Mouse (Mus musculus) kidney, postnatal 36 days (tissue): ENCODE results near the gene Mrrf.
"Not testable (repeated sequence)": the region's sequence is repeated elsewhere in the genome, so short reads cannot be mapped to it uniquely, and the experiment has no call there.

Experiments
- DNase-seq, 2 experiments: peaks; one replicate each; pipeline ENCODE4 v3.0.0; 2021 to 2022; ENCODE audit warnings: mixed read lengths in 2 of 2

Gene Mrrf

GRCm38 (mm10) chr2:36129051-36129450 is 7.1 kb upstream of the Mrrf start:
- DNase-seq = no peak

GRCm38 (mm10) chr2:36135887-36136286 is 302 bp upstream of the Mrrf start:
- DNase-seq = no peak

GRCm38 (mm10) chr2:36139096-36139495 is 2.9 kb downstream of the Mrrf start:
- no peak for DNase-seq

- DNase-seq = no peak
These were observed 12.7 kb downstream of the Mrrf start for GRCm38 (mm10) chr2:36148876-36149365.

DNA sequence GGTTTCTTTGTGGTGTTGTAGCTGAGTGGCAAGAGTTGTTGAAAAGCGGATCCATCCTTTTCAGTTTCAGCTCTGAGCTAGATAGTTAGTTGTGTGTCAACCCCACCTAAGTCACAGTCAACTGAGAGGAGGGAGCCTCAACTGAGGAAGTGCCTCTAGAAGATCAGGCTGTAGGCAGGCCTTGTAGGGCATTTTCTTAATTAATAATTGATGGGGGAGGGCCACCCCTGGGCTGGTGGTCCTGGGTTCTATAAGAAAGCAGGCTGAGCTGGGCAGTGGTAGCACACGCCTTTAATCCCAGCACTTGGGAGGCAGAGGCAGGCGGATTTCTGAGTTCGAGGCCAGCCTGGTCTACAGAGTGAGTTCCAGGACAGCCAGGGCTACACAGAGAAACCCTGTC is 16.2 kb downstream of the Mrrf start:
- not testable (repeated sequence) for DNase-seq

GRCm38 (mm10) chr2:36157461-36157860 is 21.3 kb downstream of the Mrrf start:
- no peak for DNase-seq

DNA sequence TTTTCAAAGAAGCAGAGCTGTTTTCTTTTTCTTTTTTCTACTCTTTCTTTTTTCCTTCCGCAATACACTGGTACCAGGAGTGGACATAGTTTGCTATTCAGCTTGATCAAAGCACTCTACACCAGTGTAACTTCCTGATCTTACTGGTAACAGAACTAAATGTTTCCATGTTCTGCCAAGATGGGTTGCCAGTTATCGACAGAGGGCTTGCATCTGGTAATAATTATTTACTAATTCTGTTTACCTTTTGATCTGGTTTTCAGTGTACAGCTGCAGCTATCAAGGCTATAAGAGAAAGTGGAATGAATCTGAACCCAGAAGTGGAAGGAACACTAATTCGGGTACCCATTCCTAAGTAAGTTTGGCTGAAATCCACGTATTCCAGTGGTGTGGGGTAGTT is 23.1 kb downstream of the Mrrf start:
- DNase-seq = no peak

DNA sequence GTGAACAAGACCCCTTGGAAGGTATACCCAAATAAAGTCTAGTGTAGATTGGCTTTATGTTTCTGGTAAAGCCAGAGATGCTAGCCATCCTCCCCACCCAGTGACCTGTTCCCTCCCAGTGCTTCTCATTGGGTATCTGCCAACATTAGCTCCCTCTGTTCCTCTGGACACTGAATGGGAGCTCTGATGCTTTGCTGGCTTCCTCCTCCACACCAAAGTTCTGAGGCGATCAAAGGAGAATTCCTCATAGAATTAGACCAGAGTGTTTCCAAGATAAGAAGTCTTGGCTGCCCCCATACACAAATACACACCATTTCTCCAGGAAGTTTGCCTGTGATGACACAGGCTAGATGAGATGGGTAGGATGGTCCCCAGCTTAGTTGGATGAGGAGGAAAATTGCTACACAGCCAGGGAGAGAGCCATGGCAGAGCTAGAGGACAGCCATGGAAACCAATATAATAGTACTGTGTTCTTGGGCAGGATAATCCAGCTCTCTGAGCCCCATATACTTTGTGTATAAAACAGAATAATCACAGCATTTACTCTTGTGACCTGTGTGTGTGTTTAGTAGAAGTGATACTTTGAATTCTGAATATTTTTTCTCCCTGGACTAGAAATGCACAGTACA is 31.9 kb downstream of the Mrrf start:
- DNase-seq = no peak

GRCm38 (mm10) chr2:36169176-36169575 is 33.0 kb downstream of the Mrrf start:
- no peak for DNase-seq

DNA sequence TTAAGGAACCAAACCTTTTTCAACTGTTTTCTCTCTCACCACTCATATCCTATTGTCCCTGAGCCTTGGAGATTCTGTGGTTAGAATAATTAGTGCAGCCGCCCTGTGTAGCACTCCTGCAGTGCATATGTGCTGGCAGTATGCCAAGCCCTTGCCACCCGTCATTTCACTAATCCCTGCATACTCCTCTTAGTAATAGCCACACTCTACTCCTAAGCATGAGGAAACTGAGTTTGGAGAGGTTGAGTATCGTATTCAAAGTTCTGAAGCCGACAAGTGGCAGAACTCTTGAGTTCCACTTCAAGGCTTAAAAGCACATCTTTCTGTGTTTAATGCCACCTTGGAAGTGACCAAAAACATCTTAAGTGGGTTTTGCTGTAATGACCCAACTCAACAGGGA is 35.9 kb downstream of the Mrrf start:
- DNase-seq = no peak

GRCm38 (mm10) chr2:36172574-36172973 is 36.4 kb downstream of the Mrrf start:
- DNase-seq = no peak

GRCm38 (mm10) chr2:36179487-36179886 is 43.3 kb downstream of the Mrrf start:
- DNase-seq = no peak

- DNase-seq = not testable (repeated sequence)
These were observed 45.6 kb downstream of the Mrrf start for GRCm38 (mm10) chr2:36181587-36182368.

DNA sequence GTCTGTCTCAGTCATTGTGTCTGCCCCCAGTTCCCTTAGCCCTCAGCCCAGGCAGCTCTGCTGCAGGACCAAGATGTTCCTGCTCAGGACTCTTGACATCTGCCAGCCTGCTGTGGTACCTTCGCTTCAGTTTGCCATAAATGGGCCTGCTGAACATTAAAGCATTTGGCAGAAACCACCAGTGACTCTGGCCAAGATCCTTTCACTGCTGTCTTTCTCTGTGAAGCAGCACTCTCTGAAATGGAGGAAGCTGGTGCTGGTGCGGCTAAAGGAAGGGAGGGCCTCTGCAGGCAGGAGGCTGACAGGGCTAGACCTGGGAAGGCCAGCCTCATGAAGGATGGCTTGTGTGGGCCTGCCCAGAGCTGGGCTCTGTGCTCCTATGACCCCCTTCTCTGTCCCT is 47.1 kb downstream of the Mrrf start:
- peak in 1 of 2 experiments; percentile 16 for DNase-seq

- no peak for DNase-seq
These were observed 48.0 kb downstream of the Mrrf start for GRCm38 (mm10) chr2:36184192-36184591.

DNA sequence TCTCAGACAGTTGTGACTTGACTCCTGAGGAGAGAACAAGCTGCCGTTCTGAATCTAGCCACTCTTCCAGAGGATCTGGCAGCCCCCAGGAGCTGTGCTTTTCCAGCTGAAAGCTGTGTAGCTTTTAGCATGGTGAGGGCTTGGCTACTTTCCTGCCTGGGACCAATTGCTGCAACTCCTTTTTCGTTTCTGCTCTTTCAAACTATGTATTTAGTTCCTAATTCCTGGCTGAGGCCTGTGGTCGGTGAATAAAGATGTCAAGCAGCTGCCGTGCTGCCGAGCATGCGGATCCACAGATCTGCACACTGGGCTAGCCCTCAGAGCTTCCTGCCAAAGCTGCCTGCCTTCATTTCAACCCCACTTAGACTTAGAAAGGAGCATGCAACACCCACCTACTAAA is 48.7 kb downstream of the Mrrf start:
- DNase-seq = no peak

DNA sequence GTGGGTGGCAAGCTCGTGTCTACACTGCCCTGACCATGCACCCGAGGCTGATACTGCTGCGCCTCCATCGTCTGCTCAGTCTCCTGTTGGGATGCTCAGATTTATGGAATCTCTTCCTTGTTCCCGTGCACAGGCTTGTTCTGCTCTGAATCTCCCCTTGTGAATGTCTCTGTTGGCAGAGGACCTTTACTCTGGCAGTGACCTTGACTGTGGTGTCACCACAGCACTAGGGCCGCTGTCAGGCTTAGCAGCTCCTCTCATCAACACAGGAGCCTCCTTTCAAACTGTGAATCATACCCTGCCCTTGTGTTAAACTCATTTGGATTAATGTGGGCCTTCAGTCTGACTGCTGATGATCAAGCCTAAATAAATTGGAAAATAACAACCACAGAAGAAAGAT is 53.0 kb downstream of the Mrrf start:
- DNase-seq = not testable (repeated sequence)

- DNase-seq = no peak
These were observed 55.1 kb downstream of the Mrrf start for GRCm38 (mm10) chr2:36191098-36191941.

DNA sequence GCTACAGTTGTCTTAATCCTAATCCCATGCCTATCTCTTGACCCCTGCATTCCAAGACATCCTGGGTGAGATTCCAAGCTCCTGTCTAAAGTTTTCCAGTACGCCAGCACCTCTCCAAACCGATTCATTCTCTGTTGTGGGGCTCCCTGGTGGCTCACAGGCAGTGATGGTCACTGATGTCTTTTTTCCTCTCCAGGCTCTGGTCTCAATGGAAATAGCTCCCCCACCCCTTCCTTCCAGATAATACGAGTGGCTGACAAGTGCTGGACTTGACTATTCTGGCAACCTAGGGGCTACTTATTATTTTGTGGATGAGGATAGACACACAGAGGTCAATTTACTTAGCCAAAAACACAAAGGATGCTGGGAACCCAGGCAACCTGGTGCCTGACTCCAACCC is 60.8 kb downstream of the Mrrf start:
- DNase-seq = no peak

GRCm38 (mm10) chr2:36197919-36198881 is 62.0 kb downstream of the Mrrf start:
- peak; percentile 59 to 67 for DNase-seq

DNA sequence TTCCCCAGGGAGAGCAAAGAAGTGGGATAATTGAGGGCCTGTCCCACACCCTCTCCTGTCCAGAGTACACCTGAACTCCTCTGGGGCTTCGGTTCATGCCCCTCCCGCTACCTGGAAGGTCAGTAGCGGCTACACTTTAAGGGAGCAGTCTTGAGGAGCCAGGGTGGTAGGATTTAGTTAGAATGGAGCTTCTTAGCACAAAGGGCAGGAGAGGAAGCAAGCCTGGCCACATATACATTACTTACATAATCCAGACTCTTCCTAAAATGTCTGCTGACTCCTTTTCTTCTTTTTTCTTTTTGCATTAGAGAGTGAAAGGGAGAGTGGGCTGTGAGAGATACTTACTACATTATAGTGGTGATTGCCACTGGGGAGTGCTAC is 62.7 kb downstream of the Mrrf start:
- no peak for DNase-seq

GRCm38 (mm10) chr2:36200813-36201212 is 64.6 kb downstream of the Mrrf start:
- no peak for DNase-seq
